Mouse (Mus musculus) erythroblast, embryonic 14.5 days (primary cell): Measurements from ENCODE around the gene Nol12.

Experiments
- GATA1 ChIP-seq: IDR thresholded peaks from 2 replicates; pipeline ENCODE4 v1.6.1; 2012; ENCODE audit warnings: low read length, inconsistent platforms, mixed read lengths
- TAL1 ChIP-seq: IDR thresholded peaks from 3 replicates; pipeline ENCODE4 v1.6.1; 2012; ENCODE audit warnings: low read length, inconsistent platforms, mixed read lengths

DNA sequence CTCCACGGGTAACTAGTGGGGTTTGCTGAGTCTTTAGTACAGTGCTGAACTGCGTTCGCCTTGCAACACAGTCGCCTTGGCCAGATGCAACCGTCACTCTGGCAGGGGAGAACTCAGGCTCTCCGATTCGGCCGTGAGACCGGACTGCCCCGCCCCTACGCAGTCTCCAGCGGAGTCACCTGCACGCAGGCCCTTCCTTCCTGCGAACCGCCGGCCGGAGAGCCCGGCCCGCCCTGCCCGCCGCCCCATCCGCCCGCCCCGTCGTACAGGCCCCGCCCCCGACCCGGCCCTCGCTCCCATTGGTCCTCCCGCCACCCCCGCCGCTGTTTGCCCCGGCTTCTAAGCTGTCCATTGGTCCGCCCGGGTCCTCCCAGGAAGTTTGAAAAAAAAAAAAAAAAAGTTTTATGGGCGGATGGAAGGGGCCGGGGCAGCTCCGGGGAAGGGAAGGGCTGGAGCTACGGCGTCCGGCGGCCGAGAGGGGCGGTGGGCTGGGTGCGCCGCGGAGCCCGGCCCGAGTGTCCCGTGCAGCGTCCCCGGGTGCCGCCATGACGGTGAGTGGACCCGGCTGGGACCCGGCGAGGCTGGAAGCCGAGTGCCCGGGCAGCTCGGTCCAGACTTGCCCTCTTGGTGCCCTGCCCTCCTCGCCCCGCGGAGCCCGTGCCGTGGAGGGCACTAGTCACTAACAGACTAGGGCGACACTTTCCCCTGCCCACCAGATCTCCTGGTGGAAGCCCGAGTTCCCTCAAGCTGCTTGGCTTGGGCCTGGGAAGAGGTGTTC is 48.1 kb downstream of the Nol12 start:
- no peak for TF ChIP-seq GATA1
- no peak for TF ChIP-seq TAL1
